In genomic region chr2:57776154-57776553, GRCm38 (mm10) we compare ENCODE assay signal across 25 mouse cellular contexts.
DNase-seq lines count a peak whose midpoint lies in the region; ATAC-seq and TF ChIP-seq lines count a peak whose summit lies in the region.
"Had no signal": no experiment of that assay in that cellular context is flagged by ENCODE, and none has a peak within 500 bp of the region (broad histone marks: within the 10 kb centered on the region; RNA-seq: fewer than 3 reads in every experiment).

No protein-coding gene starts in this region.

- 0 out of 2 replicates have a peak, but pooled peaks have one; percentile 51 for ATAC-seq in forebrain, embryonic 13.5 days
- no peak for ATAC-seq in forebrain, embryonic 16.5 days
- peak; percentile 73; the same call in 1 of the 2 replicates for ATAC-seq in hindbrain, embryonic 13.5 days (ENCODE audit: low FRiP score)
- no peak for ATAC-seq in hindbrain, embryonic 11.5 days (ENCODE audit: low FRiP score)
- 0 out of 2 replicates have a peak, but pooled peaks have one; percentile 45 for ATAC-seq in midbrain, embryonic 13.5 days
- ATAC-seq in midbrain, embryonic 14.5 days (ENCODE audit: low FRiP score, low TSS enrichment), result no peak
- ATAC-seq: activated CD4-positive, CD25-positive, alpha-beta regulatory T cell, adult 4 months; intestine, embryonic 15.5 days had no signal

- TF ChIP-seq POLR2A in brain, embryonic 14.5 days (IDR thresholded peaks at IDR 0.05; ENCODE audit: borderline replicate concordance, extremely low read depth, insufficient read depth, insufficient read length, poor library complexity, severe bottlenecking), result no peak

- no peak overlapping the region for H3K9ac ChIP-seq in forebrain, embryonic 13.5 days
- H3K9ac ChIP-seq in forebrain, embryonic 16.5 days (replicated peaks; ENCODE audit: low read depth, low read length), result no peak overlapping the region
- no peak overlapping the region for H3K9ac ChIP-seq in hindbrain, embryonic 13.5 days
- H3K9ac ChIP-seq in hindbrain, embryonic 11.5 days (ENCODE audit: low read depth, low read length), result no peak overlapping the region
- H3K9ac ChIP-seq in midbrain, embryonic 13.5 days (replicated peaks), result no peak overlapping the region
- H3K9ac ChIP-seq in midbrain, embryonic 14.5 days (replicated peaks; ENCODE audit: low read length), result no peak overlapping the region
- H3K9ac ChIP-seq: embryonic facial prominence, embryonic 12.5 days; embryonic facial prominence, embryonic 15.5 days; forebrain, embryonic 12.5 days; heart, embryonic 12.5 days; heart, embryonic 15.5 days; hindbrain, embryonic 15.5 days; intestine, embryonic 15.5 days had no signal

- WGBS in forebrain, embryonic 13.5 days, result 51% methylated on average over 5 of the region's 5 CpGs
- 54% methylated on average over 5 of the region's 5 CpGs for WGBS in forebrain, embryonic 16.5 days
- WGBS in hindbrain, embryonic 13.5 days, result 76% methylated on average over 5 of the region's 5 CpGs
- WGBS in hindbrain, embryonic 11.5 days, result 90% methylated on average over 5 of the region's 5 CpGs
- WGBS in midbrain, embryonic 13.5 days, result 73% methylated on average over 5 of the region's 5 CpGs
- WGBS in midbrain, embryonic 14.5 days, result 84% methylated on average over 5 of the region's 5 CpGs

- H3K4me1 ChIP-seq in forebrain, embryonic 13.5 days, result no peaks in the 10 kb centered on the region
- H3K4me1 ChIP-seq in forebrain, embryonic 16.5 days (replicated peaks; ENCODE audit: control insufficient read depth, insufficient read depth, low read length), result no peaks in the 10 kb centered on the region
- no peaks in the 10 kb centered on the region for H3K4me1 ChIP-seq in hindbrain, embryonic 13.5 days (replicated peaks)
- no peaks in the 10 kb centered on the region for H3K4me1 ChIP-seq in hindbrain, embryonic 11.5 days (replicated peaks; ENCODE audit: control insufficient read depth, insufficient read depth, low read length)
- no peaks in the 10 kb centered on the region for H3K4me1 ChIP-seq in midbrain, embryonic 13.5 days (replicated peaks)
- no peaks in the 10 kb centered on the region for H3K4me1 ChIP-seq in midbrain, embryonic 14.5 days (ENCODE audit: control insufficient read depth, insufficient read depth, low read length)
- H3K4me1 ChIP-seq: embryonic facial prominence, embryonic 12.5 days; embryonic facial prominence, embryonic 15.5 days; forebrain, embryonic 12.5 days; heart, embryonic 12.5 days; heart, embryonic 15.5 days; hindbrain, embryonic 15.5 days; intestine, embryonic 15.5 days had no signal

- no peak overlapping the region for H3K4me3 ChIP-seq in forebrain, embryonic 13.5 days
- H3K4me3 ChIP-seq in forebrain, embryonic 16.5 days (replicated peaks; ENCODE audit: low read length), result no peak overlapping the region
- no peak overlapping the region for H3K4me3 ChIP-seq in hindbrain, embryonic 13.5 days
- H3K4me3 ChIP-seq in hindbrain, embryonic 11.5 days (ENCODE audit: low read depth, low read length), result no peak overlapping the region
- no peak overlapping the region for H3K4me3 ChIP-seq in midbrain, embryonic 13.5 days (replicated peaks)
- H3K4me3 ChIP-seq in midbrain, embryonic 14.5 days (replicated peaks; ENCODE audit: low read depth, low read length), result no peak overlapping the region
- H3K4me3 ChIP-seq: embryonic facial prominence, embryonic 12.5 days; embryonic facial prominence, embryonic 15.5 days; forebrain, embryonic 12.5 days; heart, embryonic 12.5 days; heart, embryonic 15.5 days; hindbrain, embryonic 15.5 days; intestine, embryonic 15.5 days had no signal

- TF ChIP-seq CTCF in brain, embryonic 14.5 days (IDR thresholded peaks at IDR 0.05; ENCODE audit: borderline replicate concordance, extremely low read depth, insufficient read depth, insufficient read length), result no peak

- DNase-seq in hindbrain, embryonic 11.5 days (ENCODE audit: low spot score), result no peak
- no peak for DNase-seq in midbrain, embryonic 14.5 days
- peak; percentile 35 for DNase-seq in brain, embryonic 14.5 days (ENCODE audit: low read depth)
- no peak for DNase-seq in thymus, postnatal 10 days (ENCODE audit: low spot score in 2 of 2)
- DNase-seq: adrenal gland, postnatal 36 days; cerebellum, adult 11 months; cerebellum, adult 2 months; cerebellum, adult 9-11 months; cerebellum, postnatal 25 days; gastrocnemius, postnatal 25 days; heart, adult 18-20 months; heart, postnatal 10 days; heart, postnatal 36 days had no signal

- H3K4me2 ChIP-seq in forebrain, embryonic 13.5 days, result no peak overlapping the region
- no peak overlapping the region for H3K4me2 ChIP-seq in forebrain, embryonic 16.5 days (ENCODE audit: low read length)
- H3K4me2 ChIP-seq in hindbrain, embryonic 13.5 days, result no peak overlapping the region
- no peak overlapping the region for H3K4me2 ChIP-seq in hindbrain, embryonic 11.5 days (replicated peaks; ENCODE audit: low read depth, low read length)
- no peak overlapping the region for H3K4me2 ChIP-seq in midbrain, embryonic 13.5 days (replicated peaks)
- H3K4me2 ChIP-seq in midbrain, embryonic 14.5 days (ENCODE audit: low read length), result no peak overlapping the region
- H3K4me2 ChIP-seq: embryonic facial prominence, embryonic 12.5 days; embryonic facial prominence, embryonic 15.5 days; forebrain, embryonic 12.5 days; heart, embryonic 12.5 days; heart, embryonic 15.5 days; hindbrain, embryonic 15.5 days; intestine, embryonic 15.5 days had no signal

- H3K9me3 ChIP-seq in forebrain, embryonic 13.5 days (replicated peaks), result no peaks in the 10 kb centered on the region
- no peaks in the 10 kb centered on the region for H3K9me3 ChIP-seq in forebrain, embryonic 16.5 days (ENCODE audit: control insufficient read depth, low read length)
- H3K9me3 ChIP-seq in hindbrain, embryonic 13.5 days, result no peaks in the 10 kb centered on the region
- H3K9me3 ChIP-seq in hindbrain, embryonic 11.5 days (ENCODE audit: control insufficient read depth, low read length), result no peaks in the 10 kb centered on the region
- H3K9me3 ChIP-seq in midbrain, embryonic 13.5 days, result no peaks in the 10 kb centered on the region
- H3K9me3 ChIP-seq in midbrain, embryonic 14.5 days (ENCODE audit: control insufficient read depth, low read length), result no peaks in the 10 kb centered on the region
- H3K9me3 ChIP-seq: embryonic facial prominence, embryonic 12.5 days; embryonic facial prominence, embryonic 15.5 days; forebrain, embryonic 12.5 days; heart, embryonic 12.5 days; heart, embryonic 15.5 days; hindbrain, embryonic 15.5 days; intestine, embryonic 15.5 days had no signal

- H3K36me3 ChIP-seq in forebrain, embryonic 13.5 days (ENCODE audit: poor library complexity, severe bottlenecking), result no peaks in the 10 kb centered on the region
- H3K36me3 ChIP-seq in forebrain, embryonic 16.5 days (ENCODE audit: control insufficient read depth, insufficient read depth), result no peaks in the 10 kb centered on the region
- H3K36me3 ChIP-seq in hindbrain, embryonic 13.5 days, result no peaks in the 10 kb centered on the region
- no peaks in the 10 kb centered on the region for H3K36me3 ChIP-seq in hindbrain, embryonic 11.5 days (ENCODE audit: control insufficient read depth, insufficient read depth, low read length)
- H3K36me3 ChIP-seq in midbrain, embryonic 13.5 days, result no peaks in the 10 kb centered on the region
- no peaks in the 10 kb centered on the region for H3K36me3 ChIP-seq in midbrain, embryonic 14.5 days (ENCODE audit: control insufficient read depth, insufficient read depth, low read length)
- H3K36me3 ChIP-seq: embryonic facial prominence, embryonic 12.5 days; embryonic facial prominence, embryonic 15.5 days; forebrain, embryonic 12.5 days; heart, embryonic 12.5 days; heart, embryonic 15.5 days; hindbrain, embryonic 15.5 days; intestine, embryonic 15.5 days had no signal

- H3K27me3 ChIP-seq in forebrain, embryonic 13.5 days, result 0 out of 2 replicates have a peak, but pooled peaks cover 4% of the 10 kb centered on the region
- no peaks in the 10 kb centered on the region for H3K27me3 ChIP-seq in forebrain, embryonic 16.5 days (replicated peaks; ENCODE audit: control insufficient read depth, insufficient read depth, low read length)
- H3K27me3 ChIP-seq in hindbrain, embryonic 13.5 days, result no peaks in the 10 kb centered on the region
- H3K27me3 ChIP-seq in hindbrain, embryonic 11.5 days (ENCODE audit: control insufficient read depth, insufficient read depth, low read length), result no peaks in the 10 kb centered on the region
- no peaks in the 10 kb centered on the region for H3K27me3 ChIP-seq in midbrain, embryonic 13.5 days
- no peaks in the 10 kb centered on the region for H3K27me3 ChIP-seq in midbrain, embryonic 14.5 days (ENCODE audit: control insufficient read depth, insufficient read depth, low read length)
- H3K27me3 ChIP-seq: embryonic facial prominence, embryonic 12.5 days; embryonic facial prominence, embryonic 15.5 days; heart, embryonic 12.5 days; heart, embryonic 15.5 days; hindbrain, embryonic 15.5 days; intestine, embryonic 15.5 days had no signal

- H3K27ac ChIP-seq in forebrain, embryonic 13.5 days, result no peak overlapping the region
- no peak overlapping the region for H3K27ac ChIP-seq in forebrain, embryonic 16.5 days (ENCODE audit: low read length)
- no peak overlapping the region for H3K27ac ChIP-seq in hindbrain, embryonic 13.5 days
- H3K27ac ChIP-seq in hindbrain, embryonic 11.5 days (ENCODE audit: low read depth, low read length), result no peak overlapping the region
- H3K27ac ChIP-seq in midbrain, embryonic 13.5 days, result no peak overlapping the region
- no peak overlapping the region for H3K27ac ChIP-seq in midbrain, embryonic 14.5 days (replicated peaks; ENCODE audit: low read depth, low read length)
- H3K27ac ChIP-seq: embryonic facial prominence, embryonic 12.5 days; embryonic facial prominence, embryonic 15.5 days; forebrain, embryonic 12.5 days; heart, embryonic 15.5 days; hindbrain, embryonic 15.5 days; intestine, embryonic 15.5 days had no signal

Comparison
In these comparisons a context has a peak if more than half of its experiments do, and no peak if none do; other contexts are left out.
1. ATAC-seq: peak in forebrain, embryonic 13.5 days (single experiment), hindbrain, embryonic 13.5 days (single experiment) and midbrain, embryonic 13.5 days (single experiment); none in forebrain, embryonic 16.5 days (single experiment), hindbrain, embryonic 11.5 days (single experiment) and midbrain, embryonic 14.5 days (single experiment).